Mouse (Mus musculus) olfactory bulb, adult 2 months (tissue): ENCODE measurements around the gene E2f1.

ENCODE experiments used
- CTCF ChIP-seq: fragments of 200-500 bp; IDR thresholded peaks from 2 replicates; pipeline ENCODE4 v1.5.1; 2012; ENCODE audit warnings: low read depth, mild to moderate bottlenecking, low read length, moderate library complexity; ENCODE audit not compliant: insufficient read depth
- POLR2A ChIP-seq: fragments of 200-500 bp; IDR thresholded peaks from 2 replicates; pipeline ENCODE4 v1.6.1; 2012; ENCODE audit warnings: mild to moderate bottlenecking, low read depth, low read length, moderate library complexity; ENCODE audit not compliant: insufficient read depth

GRCm38 (mm10) chr2:154567766-154568165 lies 1.9 kb downstream of the E2f1 start:
- TF ChIP-seq CTCF: no peak
- no peak for TF ChIP-seq POLR2A
